Mouse (Mus musculus) forebrain, embryonic 16.5 days (tissue): ENCODE results near the gene 9430015G10Rik. TPM values are rescaled to one million over a fixed set of nuclear protein-coding genes. Genes with fewer than 3 reads are reported as not detected.

Source experiments
- ATAC-seq: fragments of 200-750 bp; cut with Nextera tagmentation; 2 replicates; pipeline ENCODE4 v1.8.0; 2017; ENCODE audit warnings: mild to moderate bottlenecking, moderate library complexity
- H3K27ac ChIP-seq: fragments of 300-500 bp; sonication (generic); 2 replicates; pipeline ENCODE4 v1.5.1; 2014; ENCODE audit warnings: low read length, control low read depth
- H3K27me3 ChIP-seq: fragments of 300-500 bp; sonication (generic); replicated peaks from 2 replicates; pipeline ENCODE4 v1.6.1; 2014; ENCODE audit warnings: low read length; ENCODE audit not compliant: control insufficient read depth, insufficient read depth
- H3K36me3 ChIP-seq: fragments of 300-500 bp; sonication (generic); 2 replicates; pipeline ENCODE4 v1.6.1; 2014; ENCODE audit not compliant: control insufficient read depth, insufficient read depth
- H3K4me1 ChIP-seq: fragments of 300-500 bp; sonication (generic); replicated peaks from 2 replicates; pipeline ENCODE4 v1.6.1; 2014; ENCODE audit warnings: low read length; ENCODE audit not compliant: control insufficient read depth, insufficient read depth
- H3K4me2 ChIP-seq: fragments of 300-500 bp; sonication (generic); 2 replicates; pipeline ENCODE4 v1.6.1; 2014; ENCODE audit warnings: mild to moderate bottlenecking, low read length, control low read depth
- H3K4me3 ChIP-seq: fragments of 300-500 bp; sonication (generic); replicated peaks from 2 replicates; pipeline ENCODE4 v1.5.1; 2014; ENCODE audit warnings: mild to moderate bottlenecking, low read length, control low read depth
- H3K9ac ChIP-seq: fragments of 300-500 bp; sonication (generic); replicated peaks from 2 replicates; pipeline ENCODE4 v1.6.1; 2014; ENCODE audit warnings: low read depth, low read length, control low read depth
- H3K9me3 ChIP-seq: fragments of 300-500 bp; sonication (generic); 2 replicates; pipeline ENCODE4 v1.6.1; 2016; ENCODE audit warnings: low read length; ENCODE audit not compliant: control insufficient read depth
- WGBS: fragments of 180-500 bp; shearing (Covaris S2); extraction: QIAGEN DNeasy Blood & Tissue Kit; methylation state at CpG from one replicate; pipeline ENCODE4 v1.1.7; 2014; 5-methylcytosine and 5-hydroxymethylcytosine counted together
- polyA plus RNA-seq: library from polyadenylated mRNA; unstranded; fragments of >200 nt; fragmentation: Nextera tagmentation; extraction: Ambion mirVana; gene quantifications from 2 replicates; pipeline ENCODE4 v1.2.1, GENCODE M21; 2015

9430015G10Rik gene
- polyA plus RNA-seq, result 43.2 and 45.8 TPM in 2 replicates

DNA sequence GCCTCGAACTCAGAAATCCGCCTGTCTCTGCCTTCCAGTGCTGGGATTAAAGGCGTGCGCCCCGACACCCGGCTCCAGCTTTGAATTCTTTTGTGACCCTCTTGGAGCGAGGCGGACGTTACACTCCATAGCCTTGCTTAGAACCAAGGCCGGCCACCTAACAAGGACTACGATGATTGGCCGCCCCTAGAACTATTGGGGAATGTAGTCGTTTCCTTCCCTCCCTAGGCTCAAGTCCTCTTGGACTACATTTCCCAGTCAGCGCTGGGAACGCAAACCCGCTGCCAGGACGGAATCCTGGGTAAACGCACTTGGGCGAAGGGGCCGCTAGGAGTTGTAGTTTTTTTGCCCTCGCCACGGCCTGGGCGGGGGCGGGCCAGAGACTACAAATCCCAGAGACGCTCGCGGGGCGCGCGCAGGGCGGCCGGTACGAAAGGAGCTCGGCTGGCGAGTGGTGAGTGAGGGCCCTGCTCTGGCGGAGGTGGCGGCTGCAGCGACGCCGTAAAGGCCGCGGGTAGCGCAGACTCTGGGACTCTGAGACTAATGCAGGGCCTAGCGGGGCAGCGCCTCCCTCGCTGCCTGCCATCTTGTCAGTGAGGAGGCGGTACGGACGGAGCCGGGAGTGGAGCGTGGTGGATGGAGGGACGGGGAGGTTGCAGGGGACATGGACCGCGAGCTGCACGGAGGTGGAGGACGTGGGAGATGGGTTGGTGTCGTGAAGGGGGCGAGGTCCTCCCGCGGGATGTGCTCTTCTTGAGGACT is at the start of gene 9430015G10Rik:
9430015G10Rik (plus strand) TSS at position 413 of the 762 bp plus-strand sequence.
- H3K9me3 ChIP-seq, result no peaks in the 10 kb centered on the region
- peak within 1 kb of the TSS; percentile 74 for H3K9ac ChIP-seq
- under 1% methylated on average over 60 of the region's 60 CpGs for WGBS

DNA sequence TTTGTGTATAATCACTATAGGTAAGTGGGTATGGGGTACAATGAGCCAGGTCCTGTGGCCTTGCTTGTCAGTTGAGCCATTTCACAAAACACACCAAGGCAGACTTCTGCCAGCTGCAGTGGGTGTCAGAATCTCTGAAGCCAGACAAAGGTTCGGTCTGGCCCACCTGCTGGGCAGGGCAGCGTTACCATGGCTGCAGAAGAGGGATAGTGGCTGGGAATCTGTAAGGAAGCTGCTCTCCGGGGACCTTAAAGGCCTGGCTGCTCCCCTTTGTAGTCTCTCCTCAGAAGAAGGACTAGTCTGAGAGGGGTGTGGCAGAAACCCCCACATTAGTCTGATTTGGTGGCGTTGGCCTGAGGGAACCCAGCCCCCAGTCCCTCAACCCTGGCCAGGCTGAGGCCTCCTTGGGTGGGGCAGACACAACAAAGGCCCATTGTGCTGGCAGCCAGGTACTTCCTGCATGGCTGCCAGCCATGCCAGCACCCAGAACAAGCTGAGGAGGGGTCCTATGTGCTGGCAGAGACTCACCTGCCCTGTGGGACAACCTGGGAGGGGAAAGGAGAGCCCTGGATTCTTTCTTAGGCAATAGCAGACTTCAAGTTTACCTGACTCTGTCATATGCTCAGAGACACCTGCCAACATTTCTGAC is 45.8 kb upstream of the 9430015G10Rik start:
- H3K36me3 ChIP-seq, result no peaks in the 10 kb centered on the region
- H3K9me3 ChIP-seq, result no peaks in the 10 kb centered on the region
- 5% methylated on average over 4 of the region's 4 CpGs for WGBS
- H3K4me1 ChIP-seq, result peaks cover 3% of the 10 kb centered on the region; the same call in 1 of the 2 replicates
- H3K4me3 ChIP-seq, result no peak overlapping the region
- H3K27ac ChIP-seq, result no peak overlapping the region
- ATAC-seq, result no peak
- H3K27me3 ChIP-seq, result no peaks in the 10 kb centered on the region
- H3K9ac ChIP-seq, result no peak overlapping the region
- no peak overlapping the region for H3K4me2 ChIP-seq

More for the DNA sequence above, at the start of gene 9430015G10Rik:
- H3K4me2 ChIP-seq, result peak within 1 kb of the TSS; percentile 84
- peak; percentile 98 for ATAC-seq
- H3K4me3 ChIP-seq, result peak within 1 kb of the TSS; percentile 69
- no peaks in the 10 kb centered on the region for H3K27me3 ChIP-seq
- H3K27ac ChIP-seq, result peak within 1 kb of the TSS; percentile 83
- no peaks in the 10 kb centered on the region for H3K36me3 ChIP-seq
- peaks cover 9% of the 10 kb centered on the region for H3K4me1 ChIP-seq

DNA sequence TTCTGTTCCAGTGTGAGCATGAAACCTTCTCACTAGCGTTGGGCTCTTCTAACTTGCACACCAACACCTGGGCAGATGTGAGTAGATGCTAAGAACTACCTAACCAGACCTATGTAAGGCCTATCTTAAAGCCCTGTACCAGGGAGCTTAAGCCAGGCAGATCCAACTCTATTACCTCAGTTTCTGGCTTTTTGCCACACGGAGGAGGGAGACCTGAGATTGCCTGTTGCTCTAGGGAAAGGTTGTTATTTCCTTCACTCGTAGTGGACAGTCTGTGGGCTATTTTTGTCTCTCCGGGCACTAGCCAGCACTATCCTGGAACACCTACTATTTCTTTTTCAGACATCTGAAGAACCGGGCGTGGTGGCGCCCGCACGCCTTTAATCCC is 45.3 kb upstream of the 9430015G10Rik start:
- 88% methylated on average over 9 of the region's 9 CpGs for WGBS

DNA sequence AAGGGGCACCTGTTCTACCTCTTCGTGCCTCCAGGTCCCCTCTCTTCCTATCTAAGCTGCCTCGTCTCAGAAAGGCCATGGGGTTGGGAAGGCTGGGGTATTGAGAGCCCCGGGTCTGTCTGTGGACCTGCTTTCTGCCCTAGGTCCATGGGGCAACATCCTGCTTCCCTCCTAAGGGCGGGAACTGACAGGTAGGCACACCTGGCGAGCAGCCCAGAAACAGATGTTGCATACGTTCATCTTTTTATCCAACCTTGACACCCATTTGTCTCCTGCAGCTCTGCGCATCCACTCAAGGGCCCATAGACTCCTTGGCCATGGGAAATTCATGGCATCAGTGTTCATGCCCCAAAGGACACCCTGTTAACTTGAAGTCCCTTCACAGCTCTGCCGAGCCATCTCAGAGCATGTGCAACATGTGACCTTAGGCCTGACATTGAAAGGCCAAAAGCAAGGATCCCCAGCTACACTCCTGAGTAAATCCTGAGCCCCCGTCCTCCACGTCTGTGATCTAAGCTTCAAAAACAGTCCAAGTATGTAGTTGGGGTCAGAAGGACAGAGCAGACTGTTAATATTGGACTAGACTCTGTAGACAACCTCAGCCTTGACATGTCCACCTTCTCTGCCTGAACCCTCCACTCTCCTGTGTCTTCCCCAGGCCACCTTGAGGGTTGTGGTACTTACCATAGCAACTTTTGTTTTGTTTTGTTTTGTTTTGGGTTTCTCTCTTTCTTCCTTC is 44.5 kb upstream of the 9430015G10Rik start:
- Histone ChIP-seq H3K4me2 (no peak overlapping the region), H3K36me3 (no peaks in the 10 kb centered on the region), H3K9me3 (no peaks in the 10 kb centered on the region), H3K27me3 (no peaks in the 10 kb centered on the region), H3K4me1 (peaks cover 3% of the 10 kb centered on the region), H3K27ac (no peak overlapping the region), H3K9ac (no peak overlapping the region), H3K4me3 (no peak overlapping the region)
- 89% methylated on average over 10 of the region's 10 CpGs for WGBS
- no peak for ATAC-seq

More for the DNA sequence above, 45.3 kb upstream of the 9430015G10Rik start:
- H3K27ac ChIP-seq, result no peak overlapping the region
- no peak for ATAC-seq
- H3K4me1 ChIP-seq, result peaks cover 3% of the 10 kb centered on the region; the same call in 1 of the 2 replicates
- H3K36me3 ChIP-seq, result no peaks in the 10 kb centered on the region
- H3K27me3 ChIP-seq, result no peaks in the 10 kb centered on the region
- no peaks in the 10 kb centered on the region for H3K9me3 ChIP-seq
- no peak overlapping the region for H3K4me3 ChIP-seq
- H3K9ac ChIP-seq, result no peak overlapping the region
- H3K4me2 ChIP-seq, result no peak overlapping the region

DNA sequence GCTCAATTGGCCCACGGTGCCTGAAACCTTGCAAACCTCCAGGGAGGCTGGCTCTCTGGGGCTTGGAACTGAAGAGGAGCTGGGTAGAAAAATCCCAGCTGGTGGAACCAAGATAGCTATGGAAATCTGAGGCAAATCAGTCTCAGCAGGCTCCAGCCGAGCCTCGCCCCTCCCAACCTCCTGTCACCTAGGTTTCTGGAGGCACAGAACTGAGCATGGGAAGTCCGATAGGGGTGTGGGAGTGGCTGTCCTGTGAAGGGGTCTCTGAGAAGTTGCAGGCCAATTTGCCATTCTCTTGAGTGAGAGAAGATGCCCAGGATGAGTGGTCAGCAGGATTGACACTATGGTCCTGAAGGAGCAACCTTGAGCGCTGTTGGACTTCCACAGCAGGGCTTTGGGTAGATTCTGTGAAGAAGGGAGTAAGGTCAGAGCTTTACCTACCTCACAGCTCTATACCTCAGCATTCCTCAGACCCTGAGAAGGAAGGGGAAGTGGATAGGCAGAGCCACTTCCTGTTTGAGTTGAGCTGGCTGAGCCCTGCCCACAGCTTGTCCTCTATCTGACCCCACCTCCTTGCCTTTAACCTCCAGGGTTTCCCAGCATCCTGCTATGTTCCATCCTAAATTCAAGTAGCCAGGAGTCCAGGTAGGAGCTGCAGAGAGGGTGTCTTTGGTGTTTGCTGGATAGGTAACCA is 42.4 kb upstream of the 9430015G10Rik start:
- no peaks in the 10 kb centered on the region for H3K9me3 ChIP-seq
- no peaks in the 10 kb centered on the region for H3K36me3 ChIP-seq
- ATAC-seq, result no peak
- no peak overlapping the region for H3K4me2 ChIP-seq
- H3K27me3 ChIP-seq, result no peaks in the 10 kb centered on the region
- no peak overlapping the region for H3K9ac ChIP-seq
- WGBS, result 72% methylated on average over 5 of the region's 5 CpGs
- no peak overlapping the region for H3K4me3 ChIP-seq
- peaks cover 8% of the 10 kb centered on the region for H3K4me1 ChIP-seq
- no peak overlapping the region for H3K27ac ChIP-seq

DNA sequence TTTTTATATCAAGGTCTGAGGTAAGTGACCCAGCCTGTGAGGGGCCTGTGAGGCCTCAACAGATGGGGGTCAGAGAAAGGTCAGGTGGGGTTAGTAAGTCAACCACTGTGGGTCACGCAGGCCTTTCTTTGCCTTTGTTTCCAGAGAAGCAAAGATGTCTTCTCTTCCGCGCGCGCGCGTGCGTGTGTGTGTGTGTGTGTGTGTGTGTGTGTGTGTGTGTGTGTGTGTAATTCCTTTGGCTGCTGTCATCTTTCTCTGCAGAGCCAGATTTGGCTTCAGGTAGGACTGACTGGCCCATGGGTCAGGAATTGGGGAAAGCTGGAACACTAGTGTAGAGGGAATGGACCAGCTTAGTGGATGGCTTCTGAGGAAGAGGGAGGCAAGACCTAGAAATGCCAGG is 40.1 kb upstream of the 9430015G10Rik start:
- Histone ChIP-seq H3K4me2 (no peak overlapping the region), H3K4me1 (peaks cover 5% of the 10 kb centered on the region), H3K36me3 (no peaks in the 10 kb centered on the region), H3K9me3 (no peaks in the 10 kb centered on the region), H3K9ac (no peak overlapping the region), H3K27ac (no peak overlapping the region), H3K27me3 (no peaks in the 10 kb centered on the region), H3K4me3 (no peak overlapping the region)
- WGBS, result 88% methylated on average over 8 of the region's 8 CpGs
- ATAC-seq, result no peak

DNA sequence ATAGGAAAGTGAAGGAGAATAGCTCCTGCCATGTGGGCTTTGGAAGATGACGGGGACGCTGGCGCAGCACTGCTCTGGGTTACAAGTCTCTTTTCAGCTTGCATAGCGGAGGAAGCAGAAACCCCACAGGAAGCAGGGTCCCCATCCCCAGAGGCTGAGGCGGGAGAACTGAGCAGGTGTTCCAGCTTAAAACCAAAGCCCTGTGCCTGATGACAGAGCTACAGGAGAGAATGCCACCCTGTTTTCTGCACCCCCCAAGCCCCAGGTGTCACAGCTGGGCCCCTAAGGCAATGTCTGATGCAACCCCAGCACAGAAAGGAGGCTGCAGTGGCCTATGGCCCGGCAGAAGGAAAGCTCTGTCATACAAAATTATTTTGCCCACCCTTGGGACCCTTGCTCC is 39.5 kb upstream of the 9430015G10Rik start:
- WGBS, result 38% methylated on average over 6 of the region's 6 CpGs
- Histone ChIP-seq H3K4me2 (no peak overlapping the region), H3K4me1 (peaks cover 5% of the 10 kb centered on the region), H3K27ac (no peak overlapping the region), H3K27me3 (no peaks in the 10 kb centered on the region), H3K9ac (no peak overlapping the region), H3K4me3 (no peak overlapping the region), H3K36me3 (no peaks in the 10 kb centered on the region), H3K9me3 (no peaks in the 10 kb centered on the region)
- peak; percentile 33; the same call in 1 of the 2 replicates for ATAC-seq

DNA sequence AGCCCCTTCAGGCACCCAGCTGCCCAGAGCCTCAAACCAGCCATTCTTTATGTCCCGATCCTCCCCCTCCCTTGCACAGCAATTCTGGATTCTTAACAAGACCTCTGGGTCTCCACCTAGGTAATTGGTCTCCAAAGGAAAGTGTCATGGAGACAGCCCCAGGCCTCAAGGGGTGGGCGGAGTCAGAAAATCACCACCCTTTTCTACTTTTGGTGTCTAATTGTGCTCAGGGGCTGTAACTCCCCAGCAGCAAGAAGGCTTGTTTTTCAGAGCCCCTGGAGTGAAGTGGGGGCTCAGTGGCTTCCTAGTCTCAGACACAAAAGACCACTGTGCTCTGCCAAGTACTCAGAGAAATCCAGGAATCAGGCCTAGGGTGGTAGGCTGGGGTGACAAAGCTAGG is 39.1 kb upstream of the 9430015G10Rik start:
- Histone ChIP-seq H3K4me3 (no peak overlapping the region), H3K4me2 (no peak overlapping the region), H3K36me3 (no peaks in the 10 kb centered on the region), H3K9ac (no peak overlapping the region), H3K27ac (no peak overlapping the region), H3K9me3 (no peaks in the 10 kb centered on the region), H3K4me1 (peaks cover 5% of the 10 kb centered on the region), H3K27me3 (no peaks in the 10 kb centered on the region)
- ATAC-seq, result peak; percentile 28; the same call in 1 of the 2 replicates
- 27% methylated on average over 2 of the region's 2 CpGs for WGBS
